Mouse (Mus musculus): Measurements from ENCODE around the gene Hook2. TPM values are rescaled to one million over a fixed set of nuclear protein-coding genes. Genes with fewer than 3 reads are reported as not detected.

Hook2 gene
- polyA plus RNA-seq (2012; ENCODE audit: low replicate concordance): 6.5 and 8.4 TPM in 2 replicates

DNA sequence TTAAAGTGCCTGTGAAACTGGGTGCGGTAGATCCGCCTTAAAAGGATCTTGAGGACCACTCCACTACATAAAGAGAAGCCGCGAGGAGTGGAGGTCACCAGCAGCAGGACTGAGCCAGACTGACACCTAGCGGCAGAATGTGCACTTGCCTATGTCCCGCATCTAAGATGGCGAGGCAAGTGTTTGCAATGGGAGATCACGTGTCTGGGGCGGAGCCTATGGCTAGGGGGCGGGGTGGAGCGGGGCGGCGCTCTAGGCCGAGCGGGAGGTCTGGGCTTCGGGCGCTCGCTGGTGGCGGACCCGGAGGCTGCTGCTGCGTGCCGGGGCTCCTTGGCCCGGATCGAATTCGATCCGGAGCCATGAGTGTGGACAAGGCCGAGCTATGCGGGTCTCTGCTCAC is at the start of gene Hook2:
Gene Hook2, plus strand, starts transcription at position 255 of the 400 bp plus-strand sequence.

DNA sequence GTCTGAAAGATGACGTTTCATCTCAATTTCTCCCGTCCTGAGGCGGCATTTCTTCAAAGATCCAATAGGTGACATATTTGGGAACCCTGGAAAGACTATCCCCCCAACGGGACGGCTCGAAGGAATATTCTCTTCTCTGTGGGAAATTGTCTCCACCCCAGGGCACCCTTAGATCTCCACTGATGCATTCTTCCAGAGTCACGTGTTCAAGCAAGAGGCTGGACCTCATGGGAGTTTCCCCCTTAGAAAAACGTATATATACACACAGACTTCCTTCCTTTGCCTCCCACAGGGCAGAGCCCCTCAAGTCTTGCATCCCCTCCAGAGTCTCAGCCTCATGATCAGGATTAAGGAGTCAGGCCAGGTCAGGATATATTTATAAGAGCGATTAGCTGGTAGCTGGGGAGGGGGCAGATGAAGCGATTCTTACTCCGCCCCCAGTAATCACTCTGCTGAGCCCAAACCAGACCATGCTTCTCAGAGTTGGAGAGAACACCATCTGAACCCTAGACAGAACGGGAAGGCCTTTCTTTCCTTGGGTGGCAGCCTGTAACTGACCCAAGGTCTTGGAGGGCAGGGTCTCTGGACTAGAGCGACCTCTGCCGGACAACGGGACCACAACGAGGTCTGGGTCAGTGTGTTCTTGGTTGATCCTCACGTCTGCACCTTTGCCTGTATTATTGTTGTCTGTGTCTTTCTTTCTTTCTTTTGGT is 43.7 kb upstream of the Hook2 start, which contains the start of gene Rtbdn:
Gene Rtbdn, plus strand, starts transcription at position 464 of the 713 bp plus-strand sequence.

DNA sequence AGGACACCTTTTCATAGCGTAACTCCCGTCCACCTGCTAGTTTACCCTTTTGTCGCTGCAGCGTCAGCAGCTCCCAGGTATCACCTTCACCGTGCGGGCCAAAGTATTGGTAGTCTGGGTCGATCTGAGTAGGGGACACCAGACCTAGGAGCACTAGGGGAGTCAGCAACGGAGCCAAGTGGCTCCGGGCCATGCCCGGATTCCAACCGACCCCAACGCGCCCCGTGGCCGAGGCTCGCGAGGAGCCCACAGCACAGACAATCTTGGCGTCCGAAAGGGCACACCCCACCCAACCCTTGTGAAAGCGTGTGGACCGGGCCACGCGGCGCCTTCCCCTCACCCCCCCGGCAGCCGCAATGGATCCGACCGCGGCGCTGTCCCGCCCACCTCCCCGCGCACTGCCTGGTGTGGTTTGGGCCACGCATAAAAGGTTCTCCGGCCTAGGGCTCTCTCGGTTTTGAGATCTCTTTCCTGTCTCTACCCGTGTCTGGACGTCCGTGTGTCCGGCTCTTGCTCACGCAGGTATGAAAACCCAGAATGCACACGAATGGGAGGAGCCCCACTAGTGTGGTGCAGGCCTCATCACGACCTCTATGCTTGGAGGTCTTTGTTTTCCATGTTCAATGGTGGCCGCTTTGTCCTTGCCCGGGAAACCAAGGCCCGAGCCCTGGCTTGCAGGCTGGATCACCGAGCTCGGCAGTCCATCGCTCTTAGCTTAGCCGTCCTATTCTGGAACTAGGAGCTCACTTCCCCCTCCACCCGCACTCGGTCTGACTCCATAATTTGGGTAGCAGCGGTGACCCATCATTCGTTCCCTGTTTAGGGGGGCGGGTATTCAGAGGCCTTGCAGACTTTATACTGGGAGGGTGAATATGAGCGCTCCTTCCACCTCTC is 20.9 kb upstream of the Hook2 start, which contains the start of the genes Gm49661, Prdx2 and Rnaseh2a:
Gene Gm49661, minus strand, starts transcription at position 193 of the 894 bp plus-strand sequence.
Gene Prdx2, plus strand, starts transcription at position 347 of the 894 bp plus-strand sequence.
Gene Rnaseh2a, minus strand, starts transcription at position 527 of the 894 bp plus-strand sequence.

DNA sequence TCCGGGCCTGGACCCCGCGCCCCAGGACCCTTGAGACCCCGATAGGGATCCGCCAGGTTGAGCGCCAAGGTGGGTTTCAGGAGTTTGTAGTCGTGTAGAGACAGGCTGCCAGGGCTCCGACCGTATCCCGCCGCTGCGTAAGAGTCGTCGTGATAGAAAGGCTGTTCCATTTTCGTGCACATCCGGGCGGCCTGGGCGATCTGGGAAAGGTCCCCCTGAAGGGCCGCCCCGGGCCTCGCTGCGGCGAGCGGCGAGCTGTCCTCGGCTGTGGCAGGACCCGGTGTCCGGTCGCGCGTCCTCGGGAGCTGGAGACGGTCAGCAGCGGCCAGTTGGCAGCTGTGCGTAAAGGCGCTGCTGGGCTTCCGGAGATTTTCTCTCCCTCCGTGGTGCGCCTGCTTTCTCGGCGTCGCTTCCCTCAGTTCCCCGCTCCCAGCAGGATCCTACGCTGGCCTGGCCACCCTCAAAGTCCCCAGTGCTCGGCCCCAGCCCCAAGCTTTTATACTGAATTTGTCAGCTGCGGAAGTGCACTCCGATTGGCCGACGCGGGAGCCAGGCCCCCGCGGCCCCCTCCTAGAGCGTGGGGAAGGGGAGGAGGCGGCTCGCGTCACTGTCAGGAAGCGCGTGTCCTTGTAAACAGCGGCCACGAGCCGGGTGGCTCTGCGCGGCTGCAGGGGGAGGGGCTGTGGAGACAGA is 12.0 kb upstream of the Hook2 start, which contains the start of gene Junb:
Gene Junb, minus strand, starts transcription at position 471 of the 693 bp plus-strand sequence.

DNA sequence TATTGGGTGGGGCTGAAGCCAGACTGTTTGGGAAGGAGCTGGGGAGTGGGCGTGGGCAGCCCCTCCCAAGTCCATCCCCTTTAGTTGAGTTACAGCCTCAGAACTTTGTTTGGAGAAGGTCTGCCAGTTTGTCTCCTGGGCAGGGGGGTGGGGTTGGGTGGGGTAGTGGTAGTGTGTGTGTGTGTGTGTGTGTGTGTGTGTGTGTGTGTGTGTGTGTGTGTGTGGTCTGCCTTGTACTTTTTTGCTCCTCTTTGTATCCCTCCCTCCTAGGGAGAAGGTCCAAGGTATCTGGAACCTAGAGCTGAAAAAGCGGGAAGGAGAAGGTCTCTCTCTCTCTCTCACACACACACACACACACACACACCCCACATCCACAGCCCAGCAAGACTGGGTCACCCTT is 24.0 kb downstream of the Hook2 start, which contains the start of gene Best2:
Gene Best2, minus strand, starts transcription at position 101 of the 400 bp plus-strand sequence.

DNA sequence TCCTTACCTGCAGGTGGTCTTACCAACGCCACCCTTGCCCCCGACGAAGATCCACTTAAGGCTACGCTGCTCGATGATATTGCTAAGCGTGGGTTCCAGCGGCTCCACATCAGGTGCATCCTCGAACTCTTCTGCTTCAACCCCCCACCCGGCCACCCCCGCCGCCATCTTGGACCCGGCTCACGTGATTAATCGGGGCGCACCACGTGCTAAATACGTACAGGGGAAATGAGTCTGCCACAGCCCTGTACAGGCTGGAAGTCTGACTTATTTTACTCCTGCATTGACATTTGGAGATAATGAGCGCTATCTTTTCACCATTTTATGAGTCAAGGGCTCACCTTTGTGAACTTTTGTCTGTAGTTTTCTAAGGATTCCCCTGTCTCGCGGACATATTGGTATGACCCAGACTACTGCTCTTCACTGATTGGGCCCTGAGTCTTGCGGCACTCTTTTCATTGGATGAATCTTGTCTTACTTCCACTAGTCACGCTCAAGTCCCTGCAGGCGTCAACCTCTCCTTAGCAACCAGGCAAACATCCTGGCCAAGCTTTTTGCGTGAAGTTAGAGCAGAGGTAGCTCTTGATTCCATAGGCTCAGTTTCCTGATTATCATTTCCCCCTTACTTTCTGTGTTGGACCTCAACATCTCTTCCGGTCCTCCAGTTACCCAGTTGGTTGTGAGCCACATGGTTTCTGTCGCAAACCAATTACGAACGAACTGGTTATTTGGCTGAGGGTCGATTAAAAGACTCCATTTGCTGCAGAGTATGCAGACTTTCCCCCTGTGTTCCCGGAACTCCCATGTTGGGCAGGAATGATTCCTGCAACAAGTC is 34.9 kb downstream of the Hook2 start, which contains the start of gene Asna1:
Gene Asna1, minus strand, starts transcription at position 184 of the 835 bp plus-strand sequence.

DNA sequence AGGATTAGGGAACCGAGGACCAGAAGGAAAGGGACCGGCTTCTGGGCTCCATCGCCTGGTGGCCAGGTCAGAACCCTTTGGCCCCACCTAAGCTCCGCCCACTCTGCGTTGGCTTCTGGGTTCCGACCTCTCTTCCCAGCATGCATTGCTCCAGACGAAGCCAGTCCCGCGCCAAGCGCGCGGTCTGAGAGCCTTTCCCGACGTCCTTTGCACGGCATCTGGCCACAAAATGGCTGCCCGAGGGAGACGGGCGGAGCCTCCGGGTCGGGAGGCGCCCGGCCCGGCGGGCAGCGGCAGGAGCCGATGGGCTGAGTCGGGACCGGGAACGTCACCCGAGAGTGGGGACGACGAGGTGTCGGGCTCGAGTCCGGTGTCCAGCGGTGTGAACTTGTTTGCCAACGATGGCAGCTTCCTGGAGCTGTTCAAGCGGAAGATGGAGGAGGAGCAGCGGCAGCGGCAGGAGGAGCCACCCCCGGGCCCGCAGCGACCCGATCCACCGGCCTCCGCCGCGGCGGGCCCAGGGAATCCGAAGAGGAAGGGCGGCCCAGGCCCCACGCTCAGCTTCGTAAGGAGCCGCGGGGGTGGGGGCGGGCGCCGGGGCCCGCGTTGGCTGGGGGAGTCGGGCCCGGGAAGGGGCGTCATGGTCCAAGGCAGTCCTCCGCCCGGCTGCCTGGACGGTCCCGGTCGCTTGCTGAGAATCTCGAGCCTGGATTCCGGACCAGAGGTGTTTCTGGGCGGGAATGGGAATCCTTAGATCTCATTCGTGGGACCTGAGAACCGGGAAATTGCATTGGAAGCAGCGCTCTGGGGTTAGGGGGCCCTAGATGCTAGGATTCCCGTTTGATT is 36.5 kb downstream of the Hook2 start, which contains the start of gene Trir:
Gene Trir, plus strand, starts transcription at position 154 of the 846 bp plus-strand sequence.

DNA sequence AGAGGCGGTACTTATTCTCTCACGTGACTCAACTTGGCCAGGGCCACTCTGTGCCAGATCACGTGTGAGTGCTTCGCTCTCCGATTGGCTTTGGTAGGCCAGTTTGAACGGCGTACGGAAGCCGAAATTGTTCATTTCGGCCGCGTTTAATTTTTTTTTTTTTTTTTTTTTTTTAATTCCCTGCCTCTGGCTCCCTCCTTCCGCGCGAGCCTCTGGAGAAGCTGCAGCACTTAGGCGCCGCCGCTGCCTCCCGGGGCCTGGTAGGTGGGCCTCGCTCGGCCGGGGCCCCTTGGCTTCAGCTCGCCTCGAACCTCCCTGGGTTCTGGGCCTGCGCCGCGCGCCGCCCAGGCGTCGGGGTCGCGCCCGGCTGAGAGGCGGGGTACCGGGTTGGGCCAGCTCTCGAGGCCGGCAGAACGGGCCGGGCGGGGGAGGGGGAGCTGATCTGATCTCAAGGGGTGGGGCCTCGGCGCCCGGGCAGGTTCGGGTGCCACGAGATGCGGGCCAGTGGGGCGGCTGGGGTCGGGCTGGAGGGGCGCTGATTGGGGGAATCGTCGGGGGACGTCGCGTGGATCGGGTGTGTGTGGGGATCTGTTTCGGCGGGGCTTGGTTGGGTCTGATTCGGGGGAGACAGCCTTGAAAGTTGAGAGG is 46.4 kb downstream of the Hook2 start, which contains the start of gene Tnpo2:
Gene Tnpo2, plus strand, starts transcription at position 198 of the 648 bp plus-strand sequence.

Other genes with a start within 250 kb of the Hook2 start
- gene Nfix, start 190.3 kb upstream of the Hook2 start, polyA plus RNA-seq (2012; ENCODE audit: low replicate concordance): 27.0 and 31.4 TPM in 2 replicates
- gene Dand5, start 167.8 kb upstream of the Hook2 start, polyA plus RNA-seq (2012; ENCODE audit: low replicate concordance): 1.8 and 2.7 TPM in 2 replicates
- 27.9 and 40.8 TPM in 2 replicates for gene Gadd45gip1, start 159.1 kb upstream of the Hook2 start, polyA plus RNA-seq (2012; ENCODE audit: low replicate concordance)
- 457 and 479 TPM in 2 replicates for gene Rad23a, start 149.9 kb upstream of the Hook2 start, polyA plus RNA-seq (2012; ENCODE audit: low replicate concordance)
- 286 and 333 TPM in 2 replicates for gene Calr, start 143.7 kb upstream of the Hook2 start, polyA plus RNA-seq (2012; ENCODE audit: low replicate concordance)
- 28.3 and 50.1 TPM in 2 replicates for gene Farsa, start 133.6 kb upstream of the Hook2 start, polyA plus RNA-seq (2012; ENCODE audit: low replicate concordance)
- gene Syce2, start 118.5 kb upstream of the Hook2 start, polyA plus RNA-seq (2012; ENCODE audit: low replicate concordance): 12.7 and 13.2 TPM in 2 replicates
- 22.8 and 49.5 TPM in 2 replicates for gene Gcdh, start 96.7 kb upstream of the Hook2 start, polyA plus RNA-seq (2012; ENCODE audit: low replicate concordance)
- 15.8 and 107 TPM in 2 replicates for gene Klf1, start 88.7 kb upstream of the Hook2 start, polyA plus RNA-seq (2012; ENCODE audit: low replicate concordance)
- 13.7 and 72.9 TPM in 2 replicates for gene Dnase2a, start 82.0 kb upstream of the Hook2 start, polyA plus RNA-seq (2012; ENCODE audit: low replicate concordance)
- 1.4 and 2.3 TPM in 2 replicates for gene Mast1, start 53.2 kb upstream of the Hook2 start, polyA plus RNA-seq (2012; ENCODE audit: low replicate concordance)
- not detected in 2 replicates for gene Rtbdn, start 43.6 kb upstream of the Hook2 start, polyA plus RNA-seq (2012; ENCODE audit: low replicate concordance)
- not detected in 2 replicates for gene Gm49661, start 21.2 kb upstream of the Hook2 start, polyA plus RNA-seq (2012; ENCODE audit: low replicate concordance)
- 10.7 and 94.5 TPM in 2 replicates for gene Prdx2, start 21.0 kb upstream of the Hook2 start, polyA plus RNA-seq (2012; ENCODE audit: low replicate concordance)
- 196 and 282 TPM in 2 replicates for gene Rnaseh2a, start 20.8 kb upstream of the Hook2 start, polyA plus RNA-seq (2012; ENCODE audit: low replicate concordance)
- 324 and 1,538 TPM in 2 replicates for gene Junb, start 11.9 kb upstream of the Hook2 start, polyA plus RNA-seq (2012; ENCODE audit: low replicate concordance)
- not detected in 2 replicates for gene Best2, start 23.9 kb downstream of the Hook2 start, polyA plus RNA-seq (2012; ENCODE audit: low replicate concordance)
- 55.1 and 111 TPM in 2 replicates for gene Asna1, start 34.7 kb downstream of the Hook2 start, polyA plus RNA-seq (2012; ENCODE audit: low replicate concordance)
- gene Trir, start 36.2 kb downstream of the Hook2 start, polyA plus RNA-seq (2012; ENCODE audit: low replicate concordance): 260 and 442 TPM in 2 replicates
- 9.5 and 12.9 TPM in 2 replicates for gene Tnpo2, start 46.3 kb downstream of the Hook2 start, polyA plus RNA-seq (2012; ENCODE audit: low replicate concordance)
- gene Fbxw9, start 69.5 kb downstream of the Hook2 start, polyA plus RNA-seq (2012; ENCODE audit: low replicate concordance): 20.6 and 23.5 TPM in 2 replicates
- 1.1 TPM in 1 of 2 replicates, not detected in the other for gene Gm5741, start 77.4 kb downstream of the Hook2 start, polyA plus RNA-seq (2012; ENCODE audit: low replicate concordance)
- gene Dhps, start 81.2 kb downstream of the Hook2 start, polyA plus RNA-seq (2012; ENCODE audit: low replicate concordance): 31.6 and 110 TPM in 2 replicates
- 5.6 and 16.3 TPM in 2 replicates for gene Wdr83os, start 90.1 kb downstream of the Hook2 start, polyA plus RNA-seq (2012; ENCODE audit: low replicate concordance)
- gene Wdr83, start 90.7 kb downstream of the Hook2 start, polyA plus RNA-seq (2012; ENCODE audit: low replicate concordance): 8.9 and 19.5 TPM in 2 replicates
- 27.4 and 79.7 TPM in 2 replicates for gene Man2b1, start 92.7 kb downstream of the Hook2 start, polyA plus RNA-seq (2012; ENCODE audit: low replicate concordance)
- not detected in 2 replicates for gene Zfp791, start 132.5 kb downstream of the Hook2 start, polyA plus RNA-seq (2012; ENCODE audit: low replicate concordance)
- not detected in 2 replicates for gene Cks1brt, start 161.3 kb downstream of the Hook2 start, polyA plus RNA-seq (2012; ENCODE audit: low replicate concordance)
- not detected in 2 replicates for gene Olfr371, start 235.4 kb downstream of the Hook2 start, polyA plus RNA-seq (2012; ENCODE audit: low replicate concordance)